Mouse (Mus musculus) liver, embryonic 13.5 days (tissue): ENCODE measurements around the gene Ccdc159. TPM values are rescaled to one million over a fixed set of nuclear protein-coding genes. Genes with fewer than 3 reads are reported as not detected.

Experiments used
- ATAC-seq: fragments of 200-750 bp; cut with Nextera tagmentation; 2 replicates; pipeline ENCODE4 v1.8.0; 2017; ENCODE audit warnings: low read depth, mild to moderate bottlenecking, moderate number of reproducible peaks, moderate library complexity
- DNase-seq: peaks from one replicate; pipeline ENCODE4 v3.0.0; 2022
- H3K27ac ChIP-seq: fragments of 300-500 bp; sonication (generic); 2 replicates; pipeline ENCODE4 v1.5.1; 2015; ENCODE audit warnings: moderate library complexity, mild to moderate bottlenecking, inconsistent platforms
- H3K27me3 ChIP-seq: fragments of 300-500 bp; sonication (generic); 2 replicates; pipeline ENCODE4 v1.6.1; 2015; ENCODE audit warnings: mild to moderate bottlenecking, inconsistent platforms
- H3K36me3 ChIP-seq: fragments of 300-500 bp; sonication (generic); 2 replicates; pipeline ENCODE4 v1.6.1; 2015; ENCODE audit warnings: mild to moderate bottlenecking, inconsistent platforms
- H3K4me1 ChIP-seq: fragments of 300-500 bp; sonication (generic); replicated peaks from 2 replicates; pipeline ENCODE4 v1.6.1; 2015; ENCODE audit warnings: inconsistent platforms
- H3K4me2 ChIP-seq: fragments of 300-500 bp; sonication (generic); 2 replicates; pipeline ENCODE4 v1.6.1; 2015; ENCODE audit warnings: inconsistent platforms, mild to moderate bottlenecking, moderate library complexity
- H3K4me3 ChIP-seq: fragments of 300-500 bp; sonication (generic); replicated peaks from 2 replicates; pipeline ENCODE4 v1.5.1; 2015; ENCODE audit warnings: mild to moderate bottlenecking, inconsistent platforms
- H3K9ac ChIP-seq: fragments of 300-500 bp; sonication (generic); 2 replicates; pipeline ENCODE4 v1.6.1; 2015; ENCODE audit warnings: mild to moderate bottlenecking, inconsistent platforms
- H3K9me3 ChIP-seq: fragments of 300-500 bp; sonication (generic); replicated peaks from 2 replicates; pipeline ENCODE4 v1.6.1; 2016; ENCODE audit warnings: inconsistent platforms
- WGBS: fragments of 180-500 bp; shearing (Covaris S2); methylation state at CpG from one replicate; pipeline ENCODE4 v1.1.7; 2015; ENCODE audit not compliant: insufficient replicate concordance; 5-methylcytosine and 5-hydroxymethylcytosine counted together
- polyA plus RNA-seq: library from polyadenylated mRNA; unstranded; fragments of >200 nt; fragmentation: Nextera tagmentation; extraction: Ambion mirVana; gene quantifications from 2 replicates; pipeline ENCODE4 v1.2.1, GENCODE M21; 2015

Ccdc159 gene
- polyA plus RNA-seq, 1 experiment from 2014 or later, result 1.0 TPM

- H3K27ac ChIP-seq, result peak overlapping the region; percentile 99
- no peaks in the 10 kb centered on the region for H3K9me3 ChIP-seq
- H3K4me1 ChIP-seq, result peaks cover 57% of the 10 kb centered on the region
- DNase-seq (no peak), ATAC-seq (peak; percentile 4; the same call in 1 of the 2 replicates)
- WGBS, result under 1% methylated on average over 15 of the region's 15 CpGs
- peak overlapping the region; percentile 85 for H3K4me3 ChIP-seq
- peaks cover 49% of the 10 kb centered on the region for H3K36me3 ChIP-seq
- H3K27me3 ChIP-seq, result 0 out of 2 replicates have a peak, but pooled peaks cover 6% of the 10 kb centered on the region
- H3K9ac ChIP-seq, result peak overlapping the region; percentile 98
- H3K4me2 ChIP-seq, result peak overlapping the region; percentile 84
These were observed 34.7 kb downstream of the Ccdc159 start for GRCm38 (mm10) chr9:21962010-21962409.

GRCm38 (mm10) chr9:21962416-21963059 lies 35.3 kb downstream of the Ccdc159 start:
- ATAC-seq, result peak; percentile 92
- Histone ChIP-seq H3K27me3 (0 out of 2 replicates have a peak, but pooled peaks cover 6% of the 10 kb centered on the region), H3K4me2 (peak overlapping the region; percentile 84), H3K4me1 (peaks cover 52% of the 10 kb centered on the region), H3K9me3 (no peaks in the 10 kb centered on the region), H3K9ac (peak overlapping the region; percentile 98), H3K36me3 (peaks cover 45% of the 10 kb centered on the region), H3K4me3 (peak overlapping the region; percentile 85), H3K27ac (peak overlapping the region; percentile 99)
- 2% methylated on average over 34 of the region's 34 CpGs for WGBS
- DNase-seq, result peak; percentile 99

- Histone ChIP-seq H3K9ac (peak within 1 kb of the TSS; percentile 98), H3K36me3 (peaks cover 37% of the 10 kb centered on the region), H3K4me3 (peak within 1 kb of the TSS; percentile 85), H3K27me3 (0 out of 2 replicates have a peak, but pooled peaks cover 6% of the 10 kb centered on the region), H3K27ac (peak within 1 kb of the TSS; percentile 99), H3K4me1 (peaks cover 45% of the 10 kb centered on the region), H3K4me2 (peak within 1 kb of the TSS; percentile 84), H3K9me3 (no peaks in the 10 kb centered on the region)
- 2% methylated on average over 8 of the region's 8 CpGs for WGBS
- peak; percentile 88 for DNase-seq
- ATAC-seq, result peak; percentile 72
These were observed 36.1 kb downstream of the Ccdc159 start, which contains the start of gene Epor for GRCm38 (mm10) chr9:21963417-21963816. Gene Epor (minus strand): TSS chr9:21963506.

- H3K4me3 ChIP-seq, result no peak overlapping the region
- H3K9me3 ChIP-seq, result no peaks in the 10 kb centered on the region
- peaks cover 19% of the 10 kb centered on the region for H3K27me3 ChIP-seq
- DNase-seq, result no peak
- 30% methylated on average over 6 of the region's 6 CpGs for WGBS
- H3K4me2 ChIP-seq, result no peak overlapping the region
- no peak overlapping the region for H3K9ac ChIP-seq
- no peak overlapping the region for H3K27ac ChIP-seq
- no peaks in the 10 kb centered on the region for H3K36me3 ChIP-seq
- peaks cover 9% of the 10 kb centered on the region for H3K4me1 ChIP-seq
- ATAC-seq, result no peak
These were observed 41.6 kb downstream of the Ccdc159 start for GRCm38 (mm10) chr9:21968883-21969282.

DNA sequence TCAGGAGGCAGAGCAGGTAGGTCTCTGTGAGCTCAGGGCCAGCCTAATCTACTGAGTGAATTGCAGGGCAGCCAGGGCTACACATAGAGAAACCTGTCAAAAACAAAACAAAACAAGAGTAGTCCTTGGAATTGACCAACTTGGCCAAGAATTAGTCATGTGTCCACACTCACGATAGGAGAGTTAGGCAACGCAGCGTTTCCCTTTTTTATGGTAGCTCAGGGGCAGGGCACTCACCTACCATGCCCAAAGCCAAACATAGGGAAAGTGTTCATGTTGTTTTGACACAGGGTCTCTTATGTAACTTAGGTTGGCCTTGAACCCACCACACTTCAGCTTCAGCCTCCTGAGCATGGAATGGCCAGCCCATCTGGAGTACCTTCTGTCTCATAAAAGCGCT lies 42.0 kb downstream of the Ccdc159 start:
- DNase-seq (no peak), ATAC-seq (no peak)
- no peaks in the 10 kb centered on the region for H3K36me3 ChIP-seq
- no peaks in the 10 kb centered on the region for H3K9me3 ChIP-seq
- WGBS, result 73% methylated on average over 4 of the region's 4 CpGs
- no peak overlapping the region for H3K4me3 ChIP-seq
- no peak overlapping the region for H3K27ac ChIP-seq
- H3K4me2 ChIP-seq, result no peak overlapping the region
- H3K27me3 ChIP-seq, result peaks cover 21% of the 10 kb centered on the region
- peaks cover 4% of the 10 kb centered on the region for H3K4me1 ChIP-seq
- no peak overlapping the region for H3K9ac ChIP-seq

- H3K36me3 ChIP-seq, result no peaks in the 10 kb centered on the region
- H3K27me3 ChIP-seq, result peaks cover 48% of the 10 kb centered on the region
- H3K9ac ChIP-seq, result no peak overlapping the region
- no peaks in the 10 kb centered on the region for H3K9me3 ChIP-seq
- DNase-seq, result no peak
- 75% methylated on average over 10 of the region's 10 CpGs for WGBS
- no peaks in the 10 kb centered on the region for H3K4me1 ChIP-seq
- no peak overlapping the region for H3K27ac ChIP-seq
- no peak for ATAC-seq
- H3K4me3 ChIP-seq, result no peak overlapping the region
- H3K4me2 ChIP-seq, result no peak overlapping the region
These were observed 49.4 kb downstream of the Ccdc159 start for GRCm38 (mm10) chr9:21976626-21977175.

GRCm38 (mm10) chr9:21977331-21977730 lies 50.1 kb downstream of the Ccdc159 start:
- Histone ChIP-seq H3K36me3 (no peaks in the 10 kb centered on the region), H3K27me3 (peaks cover 52% of the 10 kb centered on the region), H3K9ac (no peak overlapping the region), H3K27ac (no peak overlapping the region), H3K9me3 (no peaks in the 10 kb centered on the region), H3K4me1 (no peaks in the 10 kb centered on the region), H3K4me2 (no peak overlapping the region), H3K4me3 (no peak overlapping the region)
- DNase-seq, result no peak
- WGBS, result 61% methylated on average over 5 of the region's 5 CpGs
- no peak; the same call in 1 of the 2 replicates for ATAC-seq

DNA sequence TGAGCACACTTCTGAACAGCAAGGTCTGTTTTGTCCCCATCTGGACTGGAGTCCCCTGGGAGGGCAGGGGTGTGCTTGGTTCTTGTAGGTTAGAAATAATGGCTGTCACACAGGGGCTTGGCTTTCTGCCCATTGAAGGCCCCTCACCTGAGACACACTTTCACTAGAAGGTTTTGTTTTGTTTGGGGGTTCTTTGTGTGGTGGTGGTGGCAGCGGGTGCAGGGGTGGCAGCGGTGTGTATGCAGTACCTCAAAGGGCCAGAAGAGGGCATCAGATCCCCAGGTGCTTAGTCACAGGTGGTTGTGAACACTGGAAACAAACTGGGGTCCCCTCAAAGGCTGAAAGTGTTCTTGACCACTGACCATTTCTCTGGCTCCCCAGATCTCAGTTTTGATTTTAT lies 50.7 kb downstream of the Ccdc159 start:
- DNase-seq, result peak; percentile 48
- ATAC-seq, result peak; percentile 54; the same call in 1 of the 2 replicates
- H3K4me2 ChIP-seq, result no peak overlapping the region
- 7% methylated on average over 2 of the region's 2 CpGs for WGBS
- no peaks in the 10 kb centered on the region for H3K9me3 ChIP-seq
- H3K9ac ChIP-seq, result no peak overlapping the region
- H3K27ac ChIP-seq, result no peak overlapping the region
- H3K4me3 ChIP-seq, result no peak overlapping the region
- no peaks in the 10 kb centered on the region for H3K36me3 ChIP-seq
- no peaks in the 10 kb centered on the region for H3K4me1 ChIP-seq
- peaks cover 53% of the 10 kb centered on the region for H3K27me3 ChIP-seq

- Histone ChIP-seq H3K36me3 (no peaks in the 10 kb centered on the region), H3K27ac (no peak overlapping the region), H3K27me3 (peaks cover 59% of the 10 kb centered on the region), H3K4me3 (no peak overlapping the region), H3K9ac (no peak overlapping the region), H3K4me1 (no peaks in the 10 kb centered on the region), H3K4me2 (no peak overlapping the region), H3K9me3 (no peaks in the 10 kb centered on the region)
- ATAC-seq, result no peak
- 79% methylated on average over 4 of the region's 4 CpGs for WGBS
- DNase-seq, result no peak
These were observed 51.3 kb downstream of the Ccdc159 start for GRCm38 (mm10) chr9:21978398-21979128.

DNA sequence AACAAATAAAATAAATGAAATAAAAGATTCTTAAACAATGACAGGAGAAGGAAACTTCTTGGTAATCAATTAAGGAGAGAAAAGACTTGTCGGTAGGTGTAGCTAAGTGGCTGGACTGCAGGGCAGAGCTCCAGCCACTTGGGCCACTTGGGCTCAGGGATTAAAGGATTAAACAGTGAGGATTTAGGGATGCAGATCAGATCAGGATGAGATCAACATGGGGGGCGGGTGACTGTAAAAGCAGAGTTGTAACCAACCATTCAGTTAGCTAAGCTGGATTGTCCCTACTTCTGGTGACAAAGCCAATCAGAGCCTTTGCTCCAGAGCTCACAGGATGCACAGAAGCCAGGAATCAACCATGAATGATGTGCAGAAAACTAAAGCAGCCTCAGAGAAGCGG lies 56.6 kb downstream of the Ccdc159 start:
- ATAC-seq (no peak), DNase-seq (no peak)
- no peak overlapping the region for H3K27ac ChIP-seq
- H3K4me1 ChIP-seq, result peaks cover 6% of the 10 kb centered on the region
- WGBS, result 31% methylated on average over 3 of the region's 3 CpGs
- H3K4me3 ChIP-seq, result no peak overlapping the region
- no peaks in the 10 kb centered on the region for H3K36me3 ChIP-seq
- H3K4me2 ChIP-seq, result no peak overlapping the region
- H3K9ac ChIP-seq, result no peak overlapping the region
- peaks cover 97% of the 10 kb centered on the region for H3K27me3 ChIP-seq
- H3K9me3 ChIP-seq, result no peaks in the 10 kb centered on the region
